Mouse (Mus musculus): ENCODE measurements around the gene Btnl10. TPM values are rescaled to one million over a fixed set of nuclear protein-coding genes. Genes with fewer than 3 reads are reported as not detected.

The Btnl10 gene
- total and polyA plus RNA-seq, 3 experiments: not detected

- peaks cover 52 to 60% of the 10 kb centered on the region in 2 experiments for H3K36me3 ChIP-seq (replicated peaks in 1 of 2; ENCODE audit: control insufficient read depth in 1 of 2, insufficient read depth in 1 of 2, low read length in 1 of 2)
- H3K4me3 ChIP-seq (replicated peaks in 1 of 3; ENCODE audit: low read depth in 2 of 3, low read length in 2 of 3, poor library complexity in 1 of 3): no peak overlapping the region
- H3K79me2 ChIP-seq (replicated peaks; ENCODE audit: control insufficient read depth, extremely low read depth, insufficient read depth, poor library complexity, severe bottlenecking): no peaks in the 10 kb centered on the region
- peaks cover 0 to 14% of the 10 kb centered on the region in 2 experiments; a peak in 3 of 4 replicates for H3K4me1 ChIP-seq (ENCODE audit: control insufficient read depth in 1 of 2, insufficient read depth in 2 of 2)
- no peak overlapping the region for H3K27ac ChIP-seq (ENCODE audit: insufficient read depth, low read depth)
- in situ Hi-C loops (cut with MboI; ENCODE audit: low pct_ligation_motif_present, low pct_unique_long_range_greater_than_20kb, low sequenced_read_pairs) (no loop called here), dilution Hi-C loops (cut with MboI; ENCODE audit: extremely low pct_ligation_motif_present, extremely low pct_unique_long_range_greater_than_20kb, low sequenced_read_pairs) (no loop called here)
- H3K27me3 ChIP-seq (replicated peaks): peaks cover 1% of the 10 kb centered on the region
- no peak for DNase-seq (ENCODE audit: extremely low read depth)
- H3K9me3 ChIP-seq (replicated peaks; ENCODE audit: low read length): no peaks in the 10 kb centered on the region
- TF ChIP-seq RAD21 (IDR thresholded peaks at IDR 0.05; ENCODE audit: low read depth, low read length) (peak; percentile 27), ELF1 (IDR thresholded peaks at IDR 0.05; ENCODE audit: low read depth, low read length) (no peak), CTCF (conservative IDR thresholded peaks at IDR 0.05 in 1 of 2, IDR thresholded peaks at IDR 0.05 in 1 of 2; ENCODE audit: low read depth in 2 of 2, low read length in 2 of 2) (peak; percentile 37 to 58), SMC3 (IDR thresholded peaks at IDR 0.05; ENCODE audit: low read depth, low read length) (peak; percentile 61)
- no peak overlapping the region for H3K9ac ChIP-seq (ENCODE audit: insufficient read depth, low read depth)
- no peak overlapping the region for H3K4me2 ChIP-seq (ENCODE audit: insufficient read depth, low read depth, poor library complexity, severe bottlenecking)
Observed at GRCm38 (mm10) chr11:58931576-58931975, 13.9 kb downstream of the Btnl10 start.

GRCm38 (mm10) chr11:58937909-58938308 is 20.2 kb downstream of the Btnl10 start:
- Histone ChIP-seq H3K27me3 (replicated peaks) (peaks cover 12% of the 10 kb centered on the region), H3K79me2 (replicated peaks; ENCODE audit: control insufficient read depth, extremely low read depth, insufficient read depth, poor library complexity, severe bottlenecking) (peaks cover 9% of the 10 kb centered on the region), H3K4me2 (ENCODE audit: insufficient read depth, low read depth, poor library complexity, severe bottlenecking) (peak overlapping the region; percentile 61), H3K9ac (ENCODE audit: insufficient read depth, low read depth) (peak overlapping the region; percentile 90), H3K4me3 (replicated peaks in 1 of 3; ENCODE audit: low read depth in 2 of 3, low read length in 2 of 3, poor library complexity in 1 of 3) (peak overlapping the region; percentile 85 to 96 (median 89)), H3K9me3 (replicated peaks; ENCODE audit: low read length) (peaks cover 6% of the 10 kb centered on the region), H3K36me3 (replicated peaks in 1 of 2; ENCODE audit: control insufficient read depth in 1 of 2, insufficient read depth in 1 of 2, low read length in 1 of 2) (peaks cover 32 to 41% of the 10 kb centered on the region in 2 experiments), H3K4me1 (ENCODE audit: control insufficient read depth in 1 of 2, insufficient read depth in 2 of 2) (peaks cover 11 to 30% of the 10 kb centered on the region in 2 experiments), H3K27ac (ENCODE audit: insufficient read depth, low read depth) (no peak overlapping the region)
- TF ChIP-seq NRF1 (IDR thresholded peaks at IDR 0.05; ENCODE audit: low read depth, low read length) (peak; percentile 61), TCF12 (IDR thresholded peaks at IDR 0.05; ENCODE audit: low read depth, low read length) (0 out of 2 replicates have a peak, but pooled peaks have one; percentile 30), RCOR1 (conservative IDR thresholded peaks at IDR 0.05; ENCODE audit: low read depth, low read length) (no peak)
- no peak for DNase-seq (ENCODE audit: extremely low read depth)
- dilution Hi-C loops (cut with MboI; ENCODE audit: extremely low pct_ligation_motif_present, extremely low pct_unique_long_range_greater_than_20kb, low sequenced_read_pairs): no loop called here
- in situ Hi-C loops (cut with MboI; ENCODE audit: low pct_ligation_motif_present, low pct_unique_long_range_greater_than_20kb, low sequenced_read_pairs): no loop called here

GRCm38 (mm10) chr11:58938322-58939087 is 20.8 kb downstream of the Btnl10 start, which contains the start of gene Rnf187:
Gene Rnf187 (minus strand): TSS chr11:58938916.
- H3K27ac ChIP-seq (ENCODE audit: insufficient read depth, low read depth): peak within 1 kb of the TSS; percentile 29
- dilution Hi-C loops (cut with MboI; ENCODE audit: extremely low pct_ligation_motif_present, extremely low pct_unique_long_range_greater_than_20kb, low sequenced_read_pairs): no loop called here
- TF ChIP-seq RAD21 (IDR thresholded peaks at IDR 0.05; ENCODE audit: low read depth, low read length) (no peak), SIN3A (IDR thresholded peaks at IDR 0.05; ENCODE audit: low read length) (peak; percentile 75), CHD2 (IDR thresholded peaks at IDR 0.05; ENCODE audit: low read length) (no peak), MAX (IDR thresholded peaks at IDR 0.05; ENCODE audit: low read length) (no peak), ZMIZ1 (IDR thresholded peaks at IDR 0.05; ENCODE audit: low read depth, low read length) (peak; percentile 95), BHLHE40 (IDR thresholded peaks at IDR 0.05; ENCODE audit: low read depth, low read length) (peak; percentile 60), NRF1 (IDR thresholded peaks at IDR 0.05; ENCODE audit: low read depth, low read length) (peak; percentile 81), ZNF384 (IDR thresholded peaks at IDR 0.05; ENCODE audit: low read depth, low read length) (no peak), USF2 (conservative IDR thresholded peaks at IDR 0.05; ENCODE audit: low read depth, low read length) (no peak), POLR2A (IDR thresholded peaks at IDR 0.05; ENCODE audit: low read depth, low read length) (peak; percentile 94), SMC3 (IDR thresholded peaks at IDR 0.05; ENCODE audit: low read depth, low read length) (no peak), UBTF (IDR thresholded peaks at IDR 0.05; ENCODE audit: low read depth, low read length) (peak; percentile 34; the same call in 1 of the 2 replicates), MEF2A (IDR thresholded peaks at IDR 0.05; ENCODE audit: borderline replicate concordance, low read depth, low read length) (peak; percentile 49; the same call in 1 of the 2 replicates), HCFC1 (IDR thresholded peaks at IDR 0.05; ENCODE audit: low read depth, low read length) (peak; percentile 77), TBP (conservative IDR thresholded peaks at IDR 0.05; ENCODE audit: low read depth, low read length) (peak; percentile 82), ELF1 (IDR thresholded peaks at IDR 0.05; ENCODE audit: low read depth, low read length) (0 out of 2 replicates have a peak, but pooled peaks have one; percentile 40), GABPA (IDR thresholded peaks at IDR 0.05; ENCODE audit: insufficient replicate concordance, low read depth, low read length) (no peak), E2F4 (IDR thresholded peaks at IDR 0.05; ENCODE audit: insufficient replicate concordance, low read depth, low read length) (no peak), MXI1 (IDR thresholded peaks at IDR 0.05; ENCODE audit: low read depth, low read length) (peak; percentile 84), ETS1 (conservative IDR thresholded peaks at IDR 0.05; ENCODE audit: low read depth, low read length) (no peak)

More at GRCm38 (mm10) chr11:58938322-58939087, 20.8 kb downstream of the Btnl10 start, which contains the start of gene Rnf187:
- H3K4me1 ChIP-seq (ENCODE audit: control insufficient read depth in 1 of 2, insufficient read depth in 2 of 2): peaks cover 11 to 30% of the 10 kb centered on the region in 2 experiments
- H3K79me2 ChIP-seq (replicated peaks; ENCODE audit: control insufficient read depth, extremely low read depth, insufficient read depth, poor library complexity, severe bottlenecking): peaks cover 9% of the 10 kb centered on the region
- peaks cover 6% of the 10 kb centered on the region for H3K9me3 ChIP-seq (replicated peaks; ENCODE audit: low read length)
- H3K9ac ChIP-seq (ENCODE audit: insufficient read depth, low read depth): peak within 1 kb of the TSS; percentile 90
- H3K27me3 ChIP-seq (replicated peaks): peaks cover 17% of the 10 kb centered on the region
- in situ Hi-C loops (cut with MboI; ENCODE audit: low pct_ligation_motif_present, low pct_unique_long_range_greater_than_20kb, low sequenced_read_pairs): no loop called here
- peaks cover 26 to 35% of the 10 kb centered on the region in 2 experiments for H3K36me3 ChIP-seq (replicated peaks in 1 of 2; ENCODE audit: control insufficient read depth in 1 of 2, insufficient read depth in 1 of 2, low read length in 1 of 2)
- peak within 1 kb of the TSS; percentile 85 to 96 (median 89) for H3K4me3 ChIP-seq (replicated peaks in 1 of 3; ENCODE audit: low read depth in 2 of 3, low read length in 2 of 3, poor library complexity in 1 of 3)
- peak; percentile 93 for DNase-seq (ENCODE audit: extremely low read depth)
- peak within 1 kb of the TSS; percentile 61 for H3K4me2 ChIP-seq (ENCODE audit: insufficient read depth, low read depth, poor library complexity, severe bottlenecking)
